Mouse (Mus musculus): Measurements from ENCODE around the gene Prkag2.
"Not testable (repeated sequence)": the region's sequence is repeated elsewhere in the genome, so short reads cannot be mapped to it uniquely, and the experiment has no call there.

The Prkag2 gene

DNA sequence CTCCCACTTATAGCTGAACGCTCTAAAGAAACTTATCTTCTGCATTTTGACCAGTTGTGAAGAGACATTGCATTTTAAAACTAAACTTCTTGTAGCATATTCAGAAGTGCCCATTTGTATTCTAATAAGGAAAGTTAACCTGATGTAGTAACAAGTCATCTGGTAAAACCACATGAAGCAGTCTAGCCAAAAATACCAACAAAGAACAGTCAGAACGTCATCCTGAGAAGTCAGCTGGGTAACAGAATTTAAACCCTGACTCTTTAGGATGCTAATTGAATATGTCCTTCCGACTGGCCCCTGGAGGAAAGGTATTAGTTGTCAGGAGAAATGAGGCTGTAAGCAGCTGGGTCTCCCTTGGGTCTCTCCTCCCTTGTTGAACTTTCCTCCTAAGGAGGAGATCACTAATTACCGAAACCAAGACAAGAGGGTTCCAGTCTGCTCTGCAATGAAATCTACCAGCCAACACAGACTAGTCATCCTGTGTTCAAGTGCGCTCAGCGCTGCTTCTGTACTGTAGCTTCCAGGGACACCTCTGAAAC is 276.5 kb downstream of the Prkag2 start:
- no peak for DNase-seq (ENCODE audit: low spot score)

DNA sequence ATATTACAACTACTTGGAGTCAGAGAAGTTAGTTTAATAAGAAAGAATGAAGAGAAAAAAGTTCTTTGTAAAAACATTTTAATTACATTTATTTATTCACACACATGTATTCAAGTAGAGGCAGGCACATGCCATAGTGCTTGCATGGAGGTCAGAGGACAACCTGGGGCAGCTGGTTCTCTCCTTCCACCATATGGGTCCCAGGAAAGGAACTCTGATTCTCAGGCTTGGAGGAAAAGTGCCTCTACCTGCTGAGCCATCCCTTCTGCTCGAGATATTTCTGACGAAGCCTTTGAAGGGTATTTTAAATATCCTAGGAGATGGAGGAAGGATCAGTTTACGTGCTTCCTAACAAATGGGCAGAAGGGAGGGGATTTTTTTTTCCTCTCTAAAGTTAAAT is 277.7 kb downstream of the Prkag2 start:
- no peak for DNase-seq (ENCODE audit: low spot score)

DNA sequence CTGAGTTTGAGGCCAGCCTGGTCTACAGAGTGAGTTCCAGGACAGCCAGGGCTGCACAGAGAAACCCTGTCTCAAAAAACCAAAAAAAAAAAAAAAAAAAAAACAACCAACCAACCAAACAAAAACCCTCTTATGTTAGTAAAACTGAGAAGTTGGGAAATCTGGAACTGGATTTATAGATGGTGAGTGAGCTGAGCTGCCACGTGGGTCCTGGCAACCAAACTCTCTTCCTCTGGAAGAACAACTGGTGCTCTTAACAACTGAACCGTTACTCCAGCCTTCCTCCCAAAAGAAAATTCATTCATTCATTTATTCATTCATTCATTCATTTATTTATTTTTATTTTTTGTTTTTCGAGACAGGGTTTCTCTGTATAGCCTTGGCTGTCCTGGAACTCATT is 278.2 kb downstream of the Prkag2 start:
- not testable (repeated sequence) for DNase-seq (ENCODE audit: low spot score)

DNA sequence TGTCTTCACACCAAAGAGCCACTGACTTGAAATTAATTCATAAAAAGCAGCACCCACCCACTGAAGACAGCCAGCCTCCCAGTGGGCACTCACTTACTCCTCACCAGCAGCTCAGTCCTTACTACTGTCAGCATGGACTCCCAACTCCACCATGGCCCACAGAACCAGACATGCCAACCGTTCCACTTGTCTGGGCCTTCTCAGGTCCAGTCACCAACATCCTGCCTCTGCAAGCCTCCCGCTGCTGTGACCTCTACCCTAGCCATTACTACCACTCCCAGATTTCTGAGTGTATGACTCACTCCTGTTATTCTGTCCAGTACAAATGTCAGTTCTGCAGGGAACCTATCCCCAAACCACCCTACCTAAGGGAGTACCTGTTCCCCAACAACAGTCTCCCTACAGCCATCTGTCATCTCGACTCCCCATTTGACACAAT is 279.0 kb downstream of the Prkag2 start:
- no peak for DNase-seq (ENCODE audit: low spot score)

DNA sequence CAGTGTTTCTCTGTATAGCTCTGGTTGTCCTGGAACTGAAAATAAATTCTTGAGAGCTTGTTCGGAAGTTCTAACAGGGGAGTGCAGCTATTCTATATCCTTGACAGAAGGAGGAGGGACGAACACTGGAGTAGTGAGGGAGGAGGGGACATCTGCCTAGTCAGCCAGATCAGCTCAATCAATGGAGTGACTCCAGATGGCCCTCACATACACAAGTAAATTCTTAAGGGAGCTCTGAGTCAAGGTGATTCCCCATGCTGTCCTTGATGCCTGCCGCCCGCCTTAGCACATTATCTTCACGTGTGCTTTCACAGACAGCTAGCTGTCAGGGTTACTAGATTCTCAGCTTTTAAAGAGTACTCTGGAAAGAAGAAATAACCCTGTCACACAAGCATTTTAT is 279.8 kb downstream of the Prkag2 start:
- DNase-seq (ENCODE audit: low spot score), result peak; percentile 42

DNA sequence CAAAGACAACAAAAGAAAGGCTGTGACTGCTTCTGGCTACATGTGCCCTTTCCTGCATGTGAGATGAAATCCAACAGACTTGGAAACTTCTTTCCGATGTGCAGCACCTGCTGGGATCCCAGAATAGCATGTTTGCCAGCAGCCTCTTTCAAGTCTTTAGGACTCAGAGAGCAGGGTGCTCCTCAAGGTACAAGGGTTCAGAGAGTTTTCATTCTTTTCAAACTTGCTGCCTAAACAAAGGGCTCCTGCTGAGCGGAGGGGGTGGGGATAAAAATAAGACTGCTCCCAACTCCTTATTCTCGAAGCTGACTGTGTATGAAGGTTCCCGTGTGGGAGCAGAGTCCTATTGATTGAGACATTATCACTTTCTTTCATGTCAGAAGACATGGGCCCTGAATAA is 283.3 kb downstream of the Prkag2 start:
- DNase-seq (ENCODE audit: low spot score), result no peak

DNA sequence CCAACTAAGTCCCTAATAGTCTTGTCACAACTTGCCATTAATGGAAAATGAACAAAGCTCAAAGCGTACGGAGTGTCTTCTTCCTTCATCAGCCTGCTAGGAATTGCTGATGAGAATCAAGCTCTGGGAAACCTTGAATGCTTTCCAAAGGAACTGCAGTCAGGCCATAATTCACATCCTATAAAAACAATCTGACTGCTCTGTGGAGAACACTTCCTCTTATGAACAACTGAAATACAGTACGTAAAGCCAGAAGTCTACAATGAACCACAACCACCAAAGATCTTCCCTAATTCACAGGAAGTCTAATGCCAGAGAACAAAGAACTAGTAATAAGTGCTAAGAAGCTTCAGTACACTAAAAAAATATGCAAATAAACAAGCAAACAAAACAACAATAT is 286.5 kb downstream of the Prkag2 start:
- no peak for DNase-seq (ENCODE audit: low spot score)

DNA sequence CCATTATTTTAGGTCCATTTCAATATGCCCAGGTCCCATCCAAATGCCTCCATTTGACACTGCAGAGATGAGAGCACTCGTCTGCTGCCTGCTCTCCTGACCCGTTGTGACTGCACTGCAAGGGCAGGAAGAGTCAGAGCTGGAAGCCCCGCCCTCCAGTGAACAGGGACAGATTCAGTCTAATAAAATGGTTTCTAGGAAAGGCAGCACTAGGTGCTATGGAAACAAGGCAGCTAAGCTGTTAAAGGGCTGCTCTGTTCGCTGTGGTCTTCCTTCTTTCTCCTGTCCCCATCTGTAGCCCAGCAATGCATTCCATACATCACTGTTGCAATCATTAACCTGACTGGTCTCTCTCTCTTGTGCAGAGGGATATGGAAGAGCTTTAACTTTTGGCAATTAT is 287.4 kb downstream of the Prkag2 start:
- DNase-seq (ENCODE audit: low spot score), result no peak
